Mouse (Mus musculus) left cerebral cortex, postnatal 36 days (tissue): ENCODE measurements around the gene Ift22. TPM values are rescaled to one million over a fixed set of nuclear protein-coding genes. Genes with fewer than 3 reads are reported as not detected.

Experiments
- total RNA-seq, 2 experiments: library from RNA; stranded (reverse); gene quantifications; 2 replicates each; pipeline ENCODE4 v1.2.3; 2021

The Ift22 gene
- total RNA-seq, 2 experiments from 2014 or later: 86.1 to 105 TPM

Other genes starting within 250 kb of the Ift22 start
- gene Myl10, start 215.0 kb upstream of the Ift22 start, total RNA-seq: not detected
- 10 to 100 TPM in 1 of 2 experiments, 1 to 10 TPM in 1; 8.3 to 13.7 TPM for gene Col26a1, start 24.9 kb upstream of the Ift22 start, total RNA-seq
- gene Fis1, start 45.1 kb downstream of the Ift22 start, total RNA-seq: 100 to 1,000 TPM; 250 to 282 TPM
- not detected for gene Cldn15, start 58.5 kb downstream of the Ift22 start, total RNA-seq
- 10 to 100 TPM; 30.4 to 40.3 TPM for gene Plod3, start 78.9 kb downstream of the Ift22 start, total RNA-seq
- 10 to 100 TPM; 90.3 to 90.8 TPM for gene Znhit1, start 79.9 kb downstream of the Ift22 start, total RNA-seq
- gene Vgf, start 118.2 kb downstream of the Ift22 start, total RNA-seq: 100 to 1,000 TPM; 358 to 374 TPM
- gene Ap1s1, start 138.0 kb downstream of the Ift22 start, total RNA-seq: 100 to 1,000 TPM; 315 to 338 TPM
- gene Serpine1, start 164.1 kb downstream of the Ift22 start, total RNA-seq: under 1 TPM; 0.57 to 0.91 TPM
- 1 to 10 TPM; 4.3 to 5.2 TPM for gene Trim56, start 208.1 kb downstream of the Ift22 start, total RNA-seq
- not detected for gene Muc3, start 241.2 kb downstream of the Ift22 start, total RNA-seq